Mouse (Mus musculus): ENCODE measurements around the gene Myl10.
"Not testable (repeated sequence)": the region's sequence is repeated elsewhere in the genome, so short reads cannot be mapped to it uniquely, and the experiment has no call there.

The Myl10 gene

DNA sequence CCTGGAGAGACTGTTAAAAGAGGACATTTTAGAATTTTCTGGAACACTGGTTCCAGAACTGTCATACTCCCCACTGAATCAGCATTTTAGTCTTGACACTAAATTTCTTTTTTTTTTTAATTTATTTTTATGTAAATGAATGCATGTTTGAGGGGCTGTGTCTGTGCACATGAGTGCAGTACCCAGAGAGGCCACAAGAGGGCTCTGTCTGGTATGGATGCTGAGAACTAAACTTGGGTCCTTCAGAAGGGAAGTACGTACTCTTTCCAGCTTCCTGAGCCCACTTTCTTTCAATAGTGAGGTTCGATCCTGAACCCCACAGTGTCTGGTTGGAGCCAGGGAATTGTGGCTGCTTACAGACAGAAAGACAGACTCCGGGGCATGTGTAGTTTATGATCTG is 12.6 kb downstream of the Myl10 start:
- DNase-seq (ENCODE audit: low read depth), result peak; percentile 26

DNA sequence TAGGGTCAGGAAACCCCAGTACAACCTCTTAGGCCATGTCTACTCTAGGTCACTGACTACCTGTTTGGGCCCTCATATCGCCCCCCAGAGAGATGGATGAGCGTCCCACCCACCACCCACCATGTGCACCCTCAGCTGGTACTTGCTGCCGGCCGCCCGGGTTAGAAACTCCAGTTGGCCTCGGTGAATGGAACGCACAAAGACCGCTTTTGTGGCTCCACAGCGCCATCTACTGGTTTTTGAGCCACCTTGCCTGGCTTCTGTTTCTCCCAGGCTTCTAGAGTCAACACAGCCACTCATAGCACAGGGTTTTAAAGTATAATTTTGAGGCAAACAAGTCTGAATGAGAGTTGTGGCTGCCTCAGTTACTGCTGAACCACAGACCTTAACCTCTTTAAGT is 13.9 kb downstream of the Myl10 start:
- DNase-seq (ENCODE audit: low read depth), result peak; percentile 80

GRCm38 (mm10) chr5:136708116-136708515 is 15.2 kb downstream of the Myl10 start:
- no peak for DNase-seq (ENCODE audit: low read depth)

DNA sequence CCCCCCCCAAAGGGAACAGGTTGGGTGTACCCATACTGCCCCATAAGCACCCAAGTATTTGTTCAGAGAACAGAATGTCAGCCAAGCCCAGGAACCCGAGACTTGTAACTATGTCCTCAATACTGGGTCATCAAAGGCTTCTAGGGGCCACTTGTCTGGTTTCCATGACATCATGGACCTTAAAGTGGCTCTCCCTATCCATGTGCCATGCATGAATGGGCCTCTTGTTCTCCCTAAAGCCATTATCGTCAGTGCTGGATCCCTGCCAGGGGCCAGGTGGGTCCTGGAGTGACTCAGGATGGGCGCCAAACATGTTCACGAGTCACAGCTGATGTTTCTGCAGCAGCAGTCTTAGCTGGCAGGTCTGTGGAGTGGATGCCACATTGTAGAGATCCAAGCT is 17.8 kb downstream of the Myl10 start:
- DNase-seq (ENCODE audit: low read depth), result peak; percentile 44

- no peak for DNase-seq (ENCODE audit: low read depth)
These were observed 21.4 kb downstream of the Myl10 start for GRCm38 (mm10) chr5:136714232-136714875.

- peak; percentile 32 for DNase-seq (ENCODE audit: low read depth)
These were observed 21.9 kb downstream of the Myl10 start for GRCm38 (mm10) chr5:136714879-136715278.

DNA sequence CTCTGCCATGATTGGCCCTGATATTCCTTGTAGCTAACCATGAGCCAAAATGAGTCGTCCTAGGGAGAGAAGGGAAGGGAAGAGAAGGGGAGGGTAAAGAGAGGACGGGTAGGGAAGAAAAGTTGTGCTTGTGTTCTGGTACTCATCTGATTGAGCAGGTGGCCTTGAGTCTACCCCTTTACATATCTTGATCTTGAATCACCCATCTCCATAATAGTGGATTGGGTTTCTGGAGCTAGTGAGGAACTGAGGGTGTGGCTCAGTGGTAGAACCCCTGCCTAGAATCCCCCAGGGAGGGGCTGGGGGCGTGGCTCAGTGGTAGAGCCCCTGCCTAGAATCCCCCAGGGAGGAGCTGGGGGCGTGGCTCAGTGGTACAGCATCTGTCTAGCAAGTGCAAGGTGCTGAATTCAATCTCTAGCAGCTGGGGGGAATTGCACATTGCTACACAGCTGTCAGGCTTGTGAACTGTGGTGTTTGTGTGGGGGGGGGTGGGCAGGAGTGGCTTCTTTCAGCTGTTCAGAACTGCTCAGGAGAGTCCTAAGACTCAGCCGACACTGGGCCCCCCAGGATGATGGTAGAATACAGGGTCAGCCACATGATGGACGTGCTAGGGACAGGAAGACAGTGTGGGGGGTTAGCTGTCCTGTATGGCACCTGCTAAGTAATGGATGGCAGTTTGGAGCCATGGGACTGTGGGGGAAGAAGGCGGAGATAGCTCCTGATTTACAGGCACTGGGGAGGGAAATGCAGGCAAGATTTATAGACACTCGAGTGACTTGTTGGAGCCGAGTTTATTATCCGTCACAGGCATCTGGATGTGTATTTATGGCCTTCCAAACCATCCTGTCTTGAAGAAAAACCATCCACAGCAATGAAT is 24.0 kb downstream of the Myl10 start:
- no peak for DNase-seq (ENCODE audit: low read depth)

DNA sequence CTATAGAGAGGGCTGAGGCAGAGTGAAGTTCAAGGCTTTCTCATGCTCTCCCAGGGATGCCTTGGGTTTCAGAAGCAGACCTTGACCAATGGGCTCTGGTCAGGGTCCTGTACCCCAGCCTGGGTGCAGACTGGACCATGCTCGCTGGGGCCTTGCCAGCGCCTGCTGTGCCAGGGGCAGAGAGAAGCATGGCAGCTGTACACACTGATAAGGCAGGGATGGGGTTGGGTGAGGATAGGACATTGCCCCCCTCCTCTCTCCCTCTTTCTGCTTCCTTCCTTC is 24.6 kb downstream of the Myl10 start:
- DNase-seq (ENCODE audit: low read depth), result no peak

GRCm38 (mm10) chr5:136718656-136719055 is 25.7 kb downstream of the Myl10 start:
- DNase-seq (ENCODE audit: low read depth), result no peak

DNA sequence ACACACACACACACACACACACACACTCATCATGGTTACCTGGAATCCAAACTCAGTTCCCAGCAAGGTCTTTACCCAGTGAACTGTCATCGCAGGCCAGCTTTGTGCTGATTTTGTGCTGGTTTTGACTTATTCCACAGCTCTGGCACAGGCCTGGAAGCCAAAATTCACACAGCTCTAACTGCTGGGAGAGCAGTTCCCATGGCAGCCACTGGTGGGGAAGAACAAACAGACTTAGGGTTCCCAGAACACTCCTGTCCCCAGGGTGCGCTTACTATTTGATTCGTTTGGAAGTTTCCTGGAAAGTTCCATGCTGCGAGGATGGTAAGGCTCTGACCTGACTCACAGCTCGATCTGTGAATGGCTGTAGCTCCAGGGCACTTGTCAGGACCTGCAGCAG is 28.6 kb downstream of the Myl10 start:
- no peak for DNase-seq (ENCODE audit: low read depth)

- DNase-seq (ENCODE audit: low read depth), result not testable (repeated sequence)
These were observed 33.3 kb downstream of the Myl10 start for GRCm38 (mm10) chr5:136726271-136726670.

DNA sequence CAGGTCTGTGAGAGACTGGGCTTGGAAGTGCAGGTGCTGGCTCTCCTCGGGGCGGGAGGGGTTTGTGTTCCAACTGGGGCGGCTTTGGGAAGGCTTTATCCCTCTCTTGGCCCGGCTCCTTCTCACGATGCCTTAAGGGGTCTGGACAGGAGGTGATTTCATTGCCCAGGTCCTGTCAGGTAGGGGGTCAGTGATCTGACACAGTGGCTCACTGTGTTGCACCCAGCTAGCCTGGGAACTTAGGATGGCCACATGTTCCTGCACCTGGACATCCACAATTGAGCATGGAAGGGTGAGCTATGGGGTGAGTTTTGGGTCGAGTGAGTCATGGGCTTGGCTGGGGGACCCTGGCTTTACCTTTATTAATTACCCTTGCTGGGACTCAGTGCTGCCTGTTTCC is 46.0 kb downstream of the Myl10 start:
- no peak for DNase-seq (ENCODE audit: low read depth)

DNA sequence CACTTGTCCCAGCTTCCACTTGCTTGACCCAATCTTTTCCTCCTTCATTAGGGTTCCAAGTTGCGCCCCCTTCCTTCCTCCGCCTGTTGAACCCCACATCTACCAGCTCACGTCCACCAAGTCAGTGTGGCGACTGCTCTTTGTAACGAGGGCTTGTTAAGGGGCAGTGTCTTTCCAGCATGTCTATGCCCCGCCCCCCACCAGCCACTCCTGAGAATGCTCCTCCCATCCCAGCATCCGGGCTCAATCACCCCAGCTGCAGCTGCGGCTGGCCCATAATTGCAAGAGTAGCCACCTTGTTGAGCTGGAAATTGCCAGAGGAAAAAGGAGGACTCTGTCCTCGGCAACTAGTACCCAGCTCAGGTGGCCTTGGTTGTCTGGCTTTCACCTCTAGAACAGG is 53.6 kb downstream of the Myl10 start:
- DNase-seq (ENCODE audit: low read depth), result no peak
